Mouse (Mus musculus) spleen, postnatal 4 days (tissue): ENCODE results near the gene Capn15.

Experiments
- DNase-seq, 2 experiments: peaks; one replicate each; pipeline ENCODE4 v3.0.0; 2022; ENCODE audit warnings: low spot score in 2 of 2

Capn15 gene

GRCm38 (mm10) chr17:25985306-25986294, at the start of gene Capn15:
Capn15 (minus strand) TSS chr17:25985796.
- peak; percentile 89 to 94 for DNase-seq

GRCm38 (mm10) chr17:26032037-26032436, 46.4 kb upstream of the Capn15 start:
- DNase-seq: no peak

GRCm38 (mm10) chr17:26031583-26031982, 46.0 kb upstream of the Capn15 start:
- no peak for DNase-seq

GRCm38 (mm10) chr17:26028261-26028660, 42.7 kb upstream of the Capn15 start:
- no peak for DNase-seq

- DNase-seq: no peak
Measured at GRCm38 (mm10) chr17:26024674-26025073, 39.1 kb upstream of the Capn15 start.

GRCm38 (mm10) chr17:26023966-26024365, 38.4 kb upstream of the Capn15 start:
- DNase-seq: no peak

- DNase-seq: no peak
Measured at GRCm38 (mm10) chr17:26023181-26023580, 37.6 kb upstream of the Capn15 start.

GRCm38 (mm10) chr17:26021728-26022341, 36.2 kb upstream of the Capn15 start:
- no peak for DNase-seq

- DNase-seq: no peak
Measured at GRCm38 (mm10) chr17:26020848-26021347, 35.3 kb upstream of the Capn15 start.

- no peak for DNase-seq
Measured at GRCm38 (mm10) chr17:26018388-26018787, 32.8 kb upstream of the Capn15 start.

GRCm38 (mm10) chr17:26017949-26018348, 32.4 kb upstream of the Capn15 start:
- no peak for DNase-seq

- no peak for DNase-seq
Measured at GRCm38 (mm10) chr17:26017021-26017420, 31.4 kb upstream of the Capn15 start.

- no peak for DNase-seq
Measured at GRCm38 (mm10) chr17:26013711-26014110, 28.1 kb upstream of the Capn15 start.

- peak; percentile 85 to 95 for DNase-seq
Measured at GRCm38 (mm10) chr17:26011841-26012460, 26.4 kb upstream of the Capn15 start.

- peak; percentile 84 to 92 for DNase-seq
Measured at GRCm38 (mm10) chr17:26009540-26009939, 23.9 kb upstream of the Capn15 start.

- DNase-seq: no peak
Measured at GRCm38 (mm10) chr17:26008787-26009186, 23.2 kb upstream of the Capn15 start.

- no peak for DNase-seq
Measured at GRCm38 (mm10) chr17:26008331-26008730, 22.7 kb upstream of the Capn15 start.

GRCm38 (mm10) chr17:26007646-26008045, 22.1 kb upstream of the Capn15 start:
- DNase-seq: no peak

- no peak for DNase-seq
Measured at GRCm38 (mm10) chr17:26005731-26006450, 20.3 kb upstream of the Capn15 start.

GRCm38 (mm10) chr17:26004711-26005110, 19.1 kb upstream of the Capn15 start:
- DNase-seq: no peak

GRCm38 (mm10) chr17:26003864-26004263, 18.3 kb upstream of the Capn15 start:
- no peak for DNase-seq
